Mouse (Mus musculus): Measurements from ENCODE around the gene Rapgef1. TPM values are rescaled to one million over a fixed set of nuclear protein-coding genes. Genes with fewer than 3 reads are reported as not detected.

The Rapgef1 gene
- polyA plus RNA-seq, 1 experiment from 2014 or later: 11.6 TPM

DNA sequence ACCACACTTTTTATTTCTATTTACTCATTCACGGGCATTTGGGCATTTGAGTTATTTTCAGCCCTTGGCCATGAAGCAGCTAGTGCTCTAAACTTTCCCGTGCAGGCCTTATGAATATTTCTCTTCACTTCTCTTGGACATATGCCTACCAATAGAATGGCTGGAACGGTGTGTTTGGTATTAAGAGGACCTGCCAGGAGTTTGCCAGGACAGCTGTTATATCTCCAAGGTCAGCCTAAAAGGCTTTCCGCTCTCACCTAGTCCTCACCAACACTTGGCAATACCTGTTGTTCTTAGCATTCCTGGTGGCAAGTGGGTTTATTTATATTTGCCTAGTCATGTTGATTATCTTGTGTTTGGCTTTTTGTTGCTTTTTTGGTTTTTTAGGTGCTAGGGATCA lies 56.3 kb downstream of the Rapgef1 start:
- peaks cover 43% of the 10 kb centered on the region for H3K4me1 ChIP-seq (replicated peaks)
- 52% methylated on average over 4 of the region's 4 CpGs for WGBS

DNA sequence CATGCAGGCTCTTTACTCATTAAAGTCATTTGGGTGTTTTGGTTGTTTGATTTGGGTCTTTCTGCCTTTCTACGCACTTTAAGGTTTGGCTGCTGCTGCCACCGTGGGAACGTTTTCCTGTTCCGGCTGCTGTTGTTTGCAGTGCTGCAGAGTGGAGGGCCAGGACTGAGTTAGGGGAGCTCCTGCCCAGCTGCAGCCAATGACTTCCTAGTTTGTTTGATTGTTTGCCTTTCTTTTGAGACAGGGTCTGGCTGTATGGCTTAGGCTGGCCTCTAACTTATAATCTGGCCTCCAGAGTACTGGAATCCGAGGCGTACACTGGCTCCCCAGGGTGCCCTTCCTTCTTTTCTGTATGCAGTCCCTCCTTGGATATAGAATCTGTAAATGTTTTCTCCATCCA lies 57.0 kb downstream of the Rapgef1 start:
- H3K9ac ChIP-seq: no peak overlapping the region
- peaks cover 7% of the 10 kb centered on the region; the same call in 1 of the 2 replicates for H3K36me3 ChIP-seq
- peaks cover 36% of the 10 kb centered on the region for H3K4me1 ChIP-seq (replicated peaks)
- H3K27ac ChIP-seq: no peak overlapping the region
- H3K4me3 ChIP-seq: no peak overlapping the region
- H3K9me3 ChIP-seq (replicated peaks): no peaks in the 10 kb centered on the region
- ATAC-seq (replicated peaks; ENCODE audit: insufficient number of reproducible peaks, insufficient read depth, low FRiP score, low read depth): no peak
- WGBS: 71% methylated on average over 6 of the region's 6 CpGs
- no peaks in the 10 kb centered on the region for H3K27me3 ChIP-seq
- H3K4me2 ChIP-seq: no peak overlapping the region

More for the DNA sequence above, 56.3 kb downstream of the Rapgef1 start:
- no peak overlapping the region for H3K4me2 ChIP-seq
- peaks cover 7% of the 10 kb centered on the region; the same call in 1 of the 2 replicates for H3K36me3 ChIP-seq
- no peak overlapping the region for H3K27ac ChIP-seq
- H3K9me3 ChIP-seq (replicated peaks): no peaks in the 10 kb centered on the region
- H3K9ac ChIP-seq: no peak overlapping the region
- no peak for ATAC-seq (replicated peaks; ENCODE audit: insufficient number of reproducible peaks, insufficient read depth, low FRiP score, low read depth)
- no peak overlapping the region for H3K4me3 ChIP-seq
- no peaks in the 10 kb centered on the region for H3K27me3 ChIP-seq

DNA sequence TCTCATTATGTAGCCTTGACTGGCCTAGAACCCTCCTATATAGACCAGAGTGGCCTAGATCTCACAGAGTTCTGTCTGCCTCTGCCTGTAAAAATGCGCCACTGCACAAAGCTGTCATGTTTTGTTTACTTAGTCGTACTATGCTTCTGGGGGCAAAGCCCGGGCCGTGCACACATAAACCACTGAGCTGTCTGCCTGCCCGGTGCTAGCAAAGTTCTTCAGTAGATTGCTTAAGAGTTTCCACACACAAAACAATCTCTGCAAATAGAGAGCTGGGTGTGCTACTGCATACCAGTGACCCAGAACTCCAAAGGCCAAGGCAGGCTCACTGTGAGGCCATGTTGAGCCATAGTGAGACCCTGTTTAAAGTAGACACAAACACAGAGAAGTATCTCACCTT lies 58.3 kb downstream of the Rapgef1 start:
- no peak for ATAC-seq (replicated peaks; ENCODE audit: insufficient number of reproducible peaks, insufficient read depth, low FRiP score, low read depth)
- H3K36me3 ChIP-seq: peaks cover 7% of the 10 kb centered on the region; the same call in 1 of the 2 replicates
- H3K4me1 ChIP-seq (replicated peaks): peaks cover 23% of the 10 kb centered on the region
- H3K4me2 ChIP-seq: no peak overlapping the region
- H3K9ac ChIP-seq: no peak overlapping the region
- H3K27ac ChIP-seq: no peak overlapping the region
- 64% methylated on average over 5 of the region's 5 CpGs for WGBS
- no peak overlapping the region for H3K4me3 ChIP-seq
- H3K9me3 ChIP-seq (replicated peaks): no peaks in the 10 kb centered on the region
- H3K27me3 ChIP-seq: no peaks in the 10 kb centered on the region

DNA sequence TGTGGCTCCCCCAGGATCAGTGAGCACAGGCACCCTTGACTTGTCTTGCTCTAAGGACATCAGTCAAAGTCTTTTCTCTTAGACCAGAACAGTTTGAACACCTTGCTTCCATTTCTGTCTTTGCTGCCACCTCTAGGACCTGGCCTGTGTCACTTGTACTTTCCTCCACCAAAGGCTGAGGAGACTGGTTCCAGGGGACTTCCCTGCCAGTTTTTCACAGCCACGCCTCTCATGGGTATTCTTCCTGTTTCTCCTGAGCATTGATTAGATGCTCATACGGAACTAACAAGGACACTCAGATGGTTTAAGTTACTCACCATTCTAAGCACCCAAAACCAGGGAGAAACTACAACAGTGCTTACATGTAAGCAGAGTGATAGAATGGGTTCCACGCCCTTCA lies 59.0 kb downstream of the Rapgef1 start:
- no peaks in the 10 kb centered on the region for H3K9me3 ChIP-seq (replicated peaks)
- no peaks in the 10 kb centered on the region for H3K27me3 ChIP-seq
- no peak for ATAC-seq (replicated peaks; ENCODE audit: insufficient number of reproducible peaks, insufficient read depth, low FRiP score, low read depth)
- peaks cover 7% of the 10 kb centered on the region; the same call in 1 of the 2 replicates for H3K36me3 ChIP-seq
- 61% methylated on average over 3 of the region's 3 CpGs for WGBS
- no peak overlapping the region for H3K27ac ChIP-seq
- H3K4me3 ChIP-seq: no peak overlapping the region
- peaks cover 22% of the 10 kb centered on the region for H3K4me1 ChIP-seq (replicated peaks)
- H3K4me2 ChIP-seq: no peak overlapping the region
- H3K9ac ChIP-seq: no peak overlapping the region

DNA sequence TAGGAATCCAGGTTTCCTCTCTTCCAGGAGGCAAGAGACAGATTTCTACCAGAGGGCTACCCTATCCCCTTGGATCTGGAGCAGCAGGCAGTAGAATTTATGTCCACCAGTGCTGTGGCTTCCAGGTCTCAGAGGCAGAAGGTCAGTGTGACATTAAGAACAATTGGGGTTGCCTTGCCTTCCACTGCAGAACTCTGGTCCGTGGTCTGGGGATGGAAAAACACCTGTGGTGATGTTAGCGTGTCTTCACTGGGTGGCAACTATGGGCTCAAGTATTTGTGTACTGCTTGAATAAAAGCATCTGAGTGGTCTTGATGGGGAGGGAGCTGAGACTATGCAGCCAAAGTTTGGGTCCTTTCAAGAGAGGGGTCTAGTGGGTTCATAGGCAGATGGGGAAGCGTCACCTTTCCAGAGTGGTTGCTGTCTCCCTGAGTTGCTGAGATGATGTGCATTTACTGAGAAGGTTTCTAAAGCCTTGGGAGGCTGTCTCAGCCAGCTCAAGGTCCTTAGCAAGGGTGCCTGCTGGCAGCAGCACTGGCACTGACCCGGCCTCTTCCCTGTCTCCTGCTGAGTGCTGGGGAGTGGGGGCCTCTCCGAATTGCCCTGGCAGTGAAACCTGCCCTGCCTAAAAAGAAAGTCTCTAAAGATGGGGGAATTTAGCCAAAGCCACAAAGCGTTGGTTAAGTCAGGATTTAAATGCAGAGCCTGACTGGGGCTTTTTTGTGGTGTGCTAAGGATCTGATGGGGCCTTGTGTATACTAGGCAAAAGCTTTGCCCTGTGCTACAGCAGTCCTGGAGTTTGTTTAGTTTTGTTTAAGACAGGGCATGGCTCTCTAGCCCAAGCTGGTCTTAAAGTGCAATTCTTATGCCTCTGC lies 60.4 kb downstream of the Rapgef1 start:
- no peak for ATAC-seq (replicated peaks; ENCODE audit: insufficient number of reproducible peaks, insufficient read depth, low FRiP score, low read depth)
- Histone ChIP-seq H3K36me3 (peaks cover 7% of the 10 kb centered on the region; the same call in 1 of the 2 replicates), H3K27ac (no peak overlapping the region), H3K9me3 (replicated peaks) (no peaks in the 10 kb centered on the region), H3K4me2 (no peak overlapping the region), H3K4me1 (replicated peaks) (peaks cover 20% of the 10 kb centered on the region), H3K4me3 (no peak overlapping the region), H3K27me3 (no peaks in the 10 kb centered on the region), H3K9ac (no peak overlapping the region)
- WGBS: 86% methylated on average over 6 of the region's 6 CpGs

DNA sequence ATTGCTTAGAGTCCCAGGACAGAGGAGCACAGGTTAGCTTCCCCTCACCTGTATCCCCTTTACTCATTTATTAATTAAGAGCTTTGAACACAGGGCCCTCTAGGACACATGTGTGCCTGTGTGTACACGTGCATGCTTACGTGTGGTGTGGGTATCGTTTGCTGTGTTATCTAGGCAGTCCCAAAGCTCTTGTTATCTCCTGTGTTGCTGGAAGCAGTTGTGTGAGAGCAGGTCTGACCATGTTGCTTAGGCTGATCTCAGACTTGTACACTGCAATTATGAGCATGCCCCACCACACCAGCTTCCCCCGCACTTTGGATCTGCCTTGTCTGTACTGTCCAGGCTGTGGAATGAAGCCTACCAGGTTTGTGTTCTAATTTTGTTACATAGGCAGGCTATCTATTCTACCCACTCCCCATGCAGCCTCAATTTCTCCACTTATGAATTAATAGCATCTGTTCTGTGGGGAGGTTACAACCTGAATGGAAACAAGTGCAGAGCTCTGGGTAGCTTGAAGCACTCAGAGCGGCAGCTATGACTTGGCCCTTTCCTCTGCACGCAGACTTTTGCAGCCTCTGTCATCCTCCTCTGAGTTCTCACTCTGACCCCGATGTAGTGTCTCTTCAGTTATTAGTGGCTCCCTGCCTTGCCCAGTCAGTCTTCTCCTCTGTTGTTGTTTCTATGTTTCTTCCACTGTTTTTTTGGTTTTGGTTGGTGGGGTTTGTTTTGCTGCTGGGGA lies 63.9 kb downstream of the Rapgef1 start:
- Histone ChIP-seq H3K4me1 (replicated peaks) (peaks cover 6% of the 10 kb centered on the region; the same call in 1 of the 2 replicates), H3K36me3 (peaks cover 7% of the 10 kb centered on the region; the same call in 1 of the 2 replicates), H3K27ac (no peak overlapping the region), H3K27me3 (no peaks in the 10 kb centered on the region), H3K4me2 (no peak overlapping the region), H3K9me3 (replicated peaks) (no peaks in the 10 kb centered on the region), H3K4me3 (no peak overlapping the region), H3K9ac (no peak overlapping the region)
- WGBS: 75% methylated on average over 7 of the region's 7 CpGs
- ATAC-seq (replicated peaks; ENCODE audit: insufficient number of reproducible peaks, insufficient read depth, low FRiP score, low read depth): no peak

DNA sequence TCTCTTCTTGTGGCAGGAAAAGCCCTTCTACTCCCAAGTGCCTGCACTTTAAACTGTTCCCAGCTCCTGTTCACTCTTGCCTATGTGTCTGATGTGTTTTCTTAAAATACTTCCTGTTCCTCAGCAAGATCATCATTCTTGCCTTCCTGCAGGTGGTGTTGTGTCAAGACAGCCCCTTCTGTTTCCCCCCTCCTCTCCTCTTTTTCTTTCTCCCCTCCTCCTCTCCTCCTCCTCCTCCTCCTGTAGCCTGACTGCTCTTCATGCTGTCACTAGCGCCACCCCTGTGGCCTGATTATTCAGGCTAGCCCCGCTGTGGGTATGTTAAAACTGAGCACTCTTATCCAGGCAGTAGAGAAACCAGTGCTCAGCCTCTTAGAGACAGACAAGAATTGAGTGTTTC lies 65.0 kb downstream of the Rapgef1 start:
- WGBS: 47% methylated on average over 2 of the region's 2 CpGs
- no peak for ATAC-seq (replicated peaks; ENCODE audit: insufficient number of reproducible peaks, insufficient read depth, low FRiP score, low read depth)
- 0 out of 2 replicates have a peak, but pooled peaks cover 10% of the 10 kb centered on the region for H3K36me3 ChIP-seq

DNA sequence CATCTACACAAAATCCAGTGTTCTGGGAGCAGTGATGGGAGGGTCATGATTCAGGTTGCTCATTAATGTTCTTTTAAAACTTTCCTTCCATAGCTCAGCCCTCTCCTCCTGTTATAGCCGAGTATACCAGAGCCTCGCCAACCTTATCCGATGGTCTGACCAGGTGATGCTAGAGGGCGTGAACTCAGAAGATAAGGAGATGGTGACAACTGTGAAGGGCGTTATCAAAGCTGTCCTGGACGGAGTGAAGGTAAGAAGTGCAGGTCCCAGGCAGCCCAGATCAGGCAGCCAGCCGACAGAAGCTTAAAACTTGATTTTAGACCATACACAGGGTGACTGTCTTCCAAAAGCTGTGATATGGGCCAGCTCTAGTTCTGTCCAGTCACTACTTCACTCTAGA lies 69.5 kb downstream of the Rapgef1 start:
- no peak for ATAC-seq (replicated peaks; ENCODE audit: insufficient number of reproducible peaks, insufficient read depth, low FRiP score, low read depth)
- Histone ChIP-seq H3K4me3 (no peak overlapping the region), H3K9me3 (replicated peaks) (no peaks in the 10 kb centered on the region), H3K9ac (no peak overlapping the region), H3K27ac (no peak overlapping the region), H3K4me1 (replicated peaks) (peaks cover 21% of the 10 kb centered on the region), H3K4me2 (no peak overlapping the region), H3K36me3 (peaks cover 26% of the 10 kb centered on the region; the same call in 1 of the 2 replicates), H3K27me3 (no peaks in the 10 kb centered on the region)
- 60% methylated on average over 7 of the region's 7 CpGs for WGBS

More for the DNA sequence above, 65.0 kb downstream of the Rapgef1 start:
- Histone ChIP-seq H3K4me3 (no peak overlapping the region), H3K27me3 (no peaks in the 10 kb centered on the region), H3K4me1 (replicated peaks) (peaks cover 12% of the 10 kb centered on the region), H3K27ac (no peak overlapping the region), H3K9ac (no peak overlapping the region), H3K4me2 (no peak overlapping the region), H3K9me3 (replicated peaks) (no peaks in the 10 kb centered on the region)

DNA sequence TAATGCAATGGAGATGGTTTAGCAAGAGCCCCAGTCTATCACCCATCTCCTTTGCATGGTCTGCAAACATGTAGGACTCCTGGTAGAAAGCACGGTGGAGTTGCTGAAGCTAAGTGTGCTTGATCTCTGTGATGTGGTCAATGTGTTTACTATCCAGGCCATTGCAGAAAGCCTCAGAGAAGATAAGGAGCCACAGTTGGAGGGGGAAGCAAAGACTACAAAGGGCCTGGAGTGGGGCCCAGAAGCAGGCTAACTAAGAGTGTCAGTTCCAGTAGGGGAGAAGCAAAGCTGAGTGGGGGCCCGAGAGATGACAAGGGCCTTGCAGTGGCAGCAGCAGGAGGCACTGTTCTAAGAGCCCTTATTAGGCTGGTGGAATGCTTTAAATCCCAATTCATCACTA lies 70.0 kb downstream of the Rapgef1 start:
- Histone ChIP-seq H3K9ac (no peak overlapping the region), H3K4me3 (no peak overlapping the region), H3K4me2 (no peak overlapping the region), H3K36me3 (peaks cover 26% of the 10 kb centered on the region; the same call in 1 of the 2 replicates), H3K27ac (no peak overlapping the region), H3K9me3 (replicated peaks) (no peaks in the 10 kb centered on the region), H3K27me3 (no peaks in the 10 kb centered on the region), H3K4me1 (replicated peaks) (peaks cover 21% of the 10 kb centered on the region)
- ATAC-seq (replicated peaks; ENCODE audit: insufficient number of reproducible peaks, insufficient read depth, low FRiP score, low read depth): no peak
- 40% methylated on average over 2 of the region's 2 CpGs for WGBS

DNA sequence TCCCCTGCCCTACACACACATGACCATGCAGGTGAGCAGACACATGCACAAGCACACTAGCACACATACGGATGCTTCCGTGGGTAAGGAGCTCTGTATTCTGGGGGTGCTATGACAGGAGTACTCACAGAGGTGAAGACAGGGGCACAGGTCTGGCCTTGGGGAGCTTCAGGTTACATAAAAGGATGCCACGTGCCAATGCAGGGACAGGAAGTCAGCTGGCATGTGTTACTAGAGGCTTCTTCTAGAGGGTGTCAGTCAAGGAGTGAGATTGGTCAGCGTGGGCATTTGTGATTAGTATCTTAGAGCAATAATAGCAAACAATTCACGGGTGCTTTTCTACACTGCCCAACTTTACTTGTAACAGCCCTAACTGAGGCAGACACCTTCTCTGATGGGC lies 71.5 kb downstream of the Rapgef1 start:
- WGBS: 55% methylated on average over 5 of the region's 5 CpGs
- H3K27me3 ChIP-seq: no peaks in the 10 kb centered on the region
- H3K27ac ChIP-seq: no peak overlapping the region
- no peak overlapping the region for H3K4me2 ChIP-seq
- H3K9ac ChIP-seq: no peak overlapping the region
- H3K9me3 ChIP-seq (replicated peaks): no peaks in the 10 kb centered on the region
- peaks cover 21% of the 10 kb centered on the region for H3K4me1 ChIP-seq (replicated peaks)
- peaks cover 26% of the 10 kb centered on the region; the same call in 1 of the 2 replicates for H3K36me3 ChIP-seq
- no peak overlapping the region for H3K4me3 ChIP-seq
- ATAC-seq (replicated peaks; ENCODE audit: insufficient number of reproducible peaks, insufficient read depth, low FRiP score, low read depth): no peak

DNA sequence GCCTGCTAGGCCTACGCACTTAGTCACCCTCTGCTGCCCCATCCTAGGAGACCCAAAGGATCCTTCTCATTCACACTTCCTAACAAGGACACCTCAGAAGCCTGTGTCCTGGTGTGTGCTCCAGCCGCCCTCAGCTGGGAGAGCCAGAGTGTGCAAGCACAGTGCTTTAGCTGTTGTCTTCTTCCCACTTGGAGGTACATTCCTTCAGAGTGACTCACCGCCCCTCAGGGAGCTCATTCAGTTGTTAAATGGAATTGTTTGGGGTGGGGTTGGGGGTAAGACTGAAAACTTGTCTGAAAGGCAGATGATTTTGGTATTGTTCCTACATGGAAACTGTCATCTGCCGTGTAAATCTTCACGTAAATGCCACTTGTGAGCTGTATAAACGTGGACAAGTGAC lies 72.0 kb downstream of the Rapgef1 start:
- Histone ChIP-seq H3K27me3 (no peaks in the 10 kb centered on the region), H3K4me2 (no peak overlapping the region), H3K9ac (no peak overlapping the region), H3K4me1 (replicated peaks) (peaks cover 21% of the 10 kb centered on the region), H3K4me3 (no peak overlapping the region), H3K27ac (no peak overlapping the region), H3K36me3 (peaks cover 29% of the 10 kb centered on the region; the same call in 1 of the 2 replicates), H3K9me3 (replicated peaks) (no peaks in the 10 kb centered on the region)
- ATAC-seq (replicated peaks; ENCODE audit: insufficient number of reproducible peaks, insufficient read depth, low FRiP score, low read depth): peak; percentile 73
- 60% methylated on average over 6 of the region's 6 CpGs for WGBS
